Mouse (Mus musculus) erythroblast, adult 5-6 weeks (primary cell): ENCODE data around the gene Cacng4. TPM values are rescaled to one million over a fixed set of nuclear protein-coding genes. Genes with fewer than 3 reads are reported as not detected.

Experiments
- ATAC-seq: replicated peaks from 2 replicates; pipeline ENCODE4 v1.8.0; 2016; ENCODE audit warnings: moderate number of reproducible peaks, mild to moderate bottlenecking, moderate TSS enrichment, inconsistent platforms; ENCODE audit not compliant: poor library complexity, low FRiP score, severe bottlenecking
- total RNA-seq, 2 experiments: library from RNA; stranded (forward) in 1 of 2; stranded (reverse) in 1 of 2; fragments of 150-400 nt in 1 of 2; fragments of 200-764, 138-1000 nt in 1 of 2; gene quantifications; 2 replicates each; pipeline versions ENCODE4 v1.2.3 to v1.2.4; 2015 to 2017; ENCODE audit warnings: low replicate concordance in 2 of 2

Cacng4 gene
- total RNA-seq, 2 experiments from 2014 or later, result not detected

- no peak for ATAC-seq
Observed at GRCm38 (mm10) chr11:107728073-107728863, 66.1 kb downstream of the Cacng4 start.

DNA sequence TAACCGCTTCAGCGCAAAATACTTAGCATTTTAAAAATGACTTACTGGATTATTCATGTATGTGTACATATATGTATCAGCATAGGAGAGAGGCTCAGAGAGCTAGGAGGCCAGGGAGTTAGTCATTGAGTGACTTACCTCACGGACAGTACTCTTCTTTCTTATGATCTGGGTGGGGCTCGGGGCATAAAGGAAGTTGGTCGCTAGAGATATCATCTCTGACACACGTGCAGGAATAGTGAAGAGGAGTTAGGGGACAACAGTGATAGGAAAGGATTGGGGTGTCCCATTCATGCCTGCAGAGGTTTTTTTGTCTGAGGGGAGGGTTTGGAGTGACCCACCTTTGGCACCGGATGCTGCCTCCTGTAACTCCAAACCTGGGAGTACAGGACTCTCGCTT is 69.8 kb downstream of the Cacng4 start:
- ATAC-seq, result no peak

GRCm38 (mm10) chr11:107721057-107721456 is 73.3 kb downstream of the Cacng4 start:
- ATAC-seq, result no peak

DNA sequence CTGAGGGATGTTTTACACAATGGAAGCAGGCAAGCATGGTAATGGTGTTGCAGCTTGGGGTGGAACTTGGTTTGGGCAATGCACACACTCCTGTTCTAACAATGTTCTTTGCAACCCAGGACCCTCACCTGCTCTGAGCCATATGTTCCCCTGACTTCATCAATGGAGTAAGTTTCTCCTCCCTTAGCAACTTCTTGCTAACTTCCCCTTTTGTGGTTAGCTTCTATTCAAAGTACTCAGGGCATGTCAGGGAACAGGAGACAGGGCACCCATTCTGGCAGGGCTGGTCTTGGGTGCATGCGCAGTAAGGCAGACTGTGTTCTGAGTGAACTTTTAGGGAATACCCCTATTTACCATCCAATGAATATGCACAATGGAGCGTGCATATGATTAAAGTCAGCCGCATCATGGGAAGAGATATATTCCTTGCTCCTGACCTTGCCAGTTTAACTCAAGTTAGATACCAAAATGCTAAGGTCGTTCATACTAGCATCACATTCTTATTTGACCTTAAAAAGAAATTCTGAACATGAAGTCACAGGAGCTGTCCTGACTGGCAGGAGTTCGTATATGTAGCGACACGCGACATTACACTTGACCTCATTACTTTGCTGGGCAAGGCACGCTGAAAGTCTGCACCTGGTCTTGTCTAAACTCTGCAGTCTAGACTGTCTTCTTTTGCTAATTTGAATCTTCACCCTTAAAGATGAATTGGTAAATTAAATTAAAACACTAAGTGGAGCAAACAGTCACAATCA is 73.9 kb downstream of the Cacng4 start:
- no peak for ATAC-seq

- no peak for ATAC-seq
Observed at GRCm38 (mm10) chr11:107716332-107716938, 77.9 kb downstream of the Cacng4 start, which contains the start of gene Cacng1. Cacng1 (minus strand) TSS chr11:107716522.

DNA sequence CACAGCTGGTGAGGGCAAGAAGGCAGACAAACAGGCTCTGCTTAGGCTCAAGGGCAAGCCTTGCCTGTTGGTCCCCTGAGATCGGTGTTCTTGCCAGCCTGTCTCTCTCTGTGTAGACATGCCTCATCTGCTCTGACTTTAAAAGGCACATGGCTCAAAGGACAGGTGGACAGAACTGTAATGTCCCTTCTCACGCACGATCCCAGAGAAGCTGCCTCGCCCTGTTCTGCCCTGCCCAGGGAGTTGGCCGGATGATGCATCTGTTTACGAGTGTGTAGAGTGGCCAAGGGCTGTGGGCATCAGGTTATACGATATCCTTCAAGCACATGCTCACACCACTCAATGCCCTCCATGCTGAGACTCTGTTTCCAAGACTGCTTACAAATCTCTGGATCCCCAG is 80.0 kb downstream of the Cacng4 start:
- no peak for ATAC-seq

DNA sequence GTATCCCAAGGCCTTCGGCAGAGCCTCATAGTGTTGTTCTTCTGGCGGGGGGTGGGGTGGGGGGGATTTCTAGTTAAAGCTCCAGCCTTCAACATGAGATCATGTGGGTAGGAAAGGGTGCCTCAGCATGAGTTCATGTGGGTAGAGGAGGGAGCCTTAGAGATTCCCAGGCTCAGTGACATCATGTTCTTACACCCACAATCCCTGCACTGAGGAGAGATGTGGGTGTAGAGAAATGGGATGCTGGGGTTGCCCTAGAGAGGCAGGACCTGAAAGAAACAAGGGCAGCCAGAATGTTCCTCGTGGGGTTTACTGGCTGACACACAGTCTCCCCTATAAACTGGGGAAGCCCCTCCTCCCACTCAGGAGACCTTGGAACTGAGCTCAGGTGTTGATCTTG is 84.0 kb downstream of the Cacng4 start:
- no peak for ATAC-seq

DNA sequence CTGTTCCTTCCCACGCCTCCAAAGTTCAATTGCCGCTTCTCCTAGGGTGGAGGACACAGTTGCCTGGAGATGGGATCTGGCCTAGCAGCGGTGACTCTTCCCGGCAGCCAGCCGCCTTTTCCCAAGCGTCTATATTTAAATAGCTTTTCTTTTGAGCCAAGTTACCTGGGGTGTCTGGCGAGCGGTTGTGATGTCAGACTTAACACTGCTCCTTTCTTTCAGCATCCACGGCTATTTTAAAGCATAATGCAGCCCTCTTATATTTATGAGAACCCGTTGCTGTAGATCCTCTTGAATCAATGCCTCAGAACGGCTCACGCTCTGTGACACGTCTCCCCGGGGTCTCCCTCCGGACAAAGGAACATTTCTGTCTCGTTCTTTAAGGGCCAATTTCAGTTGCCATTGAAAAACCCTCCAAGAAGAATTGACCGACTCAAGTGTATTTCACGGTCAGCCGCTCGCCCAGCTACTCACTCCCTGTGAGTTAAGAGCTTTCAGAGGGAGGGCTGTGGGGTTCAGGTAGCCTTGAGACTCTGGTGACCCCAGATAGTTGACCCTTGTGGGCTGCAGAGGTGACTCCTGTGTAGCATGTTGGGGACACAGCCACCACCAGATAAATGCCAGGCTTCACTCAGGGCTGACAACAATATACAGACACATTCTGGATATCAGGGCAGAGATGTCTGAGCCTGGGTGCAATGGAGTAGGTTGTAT is 86.3 kb downstream of the Cacng4 start:
- ATAC-seq, result no peak

DNA sequence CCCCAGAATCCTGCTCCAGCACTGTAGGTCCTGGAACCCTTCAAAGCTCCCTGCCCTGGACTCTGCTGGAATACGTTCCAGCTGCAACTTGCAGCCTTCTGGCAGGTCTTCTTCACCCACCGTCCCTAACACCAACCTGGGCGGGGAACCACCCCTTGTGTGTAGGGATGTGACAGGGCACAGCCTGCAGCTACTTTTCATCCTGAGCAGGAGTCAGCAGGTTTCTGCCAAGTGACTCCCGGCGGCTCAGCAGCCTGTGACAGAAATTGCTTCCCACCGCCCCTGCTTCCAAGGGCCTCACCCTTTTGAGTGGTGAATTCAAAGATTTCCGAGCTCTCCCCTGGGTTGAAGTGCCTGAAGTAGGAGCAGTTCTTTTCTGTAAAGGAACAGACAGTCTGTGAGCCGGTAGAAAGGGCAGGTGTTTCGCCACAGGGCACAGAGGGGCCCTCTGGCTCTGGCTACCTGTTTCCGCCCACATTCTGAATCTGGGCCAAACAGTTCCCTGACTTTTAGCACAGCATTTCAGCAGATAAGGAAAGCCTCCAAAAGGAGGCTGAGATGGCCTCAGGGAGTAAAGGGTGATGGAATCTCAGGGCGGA is 88.8 kb downstream of the Cacng4 start:
- no peak for ATAC-seq

DNA sequence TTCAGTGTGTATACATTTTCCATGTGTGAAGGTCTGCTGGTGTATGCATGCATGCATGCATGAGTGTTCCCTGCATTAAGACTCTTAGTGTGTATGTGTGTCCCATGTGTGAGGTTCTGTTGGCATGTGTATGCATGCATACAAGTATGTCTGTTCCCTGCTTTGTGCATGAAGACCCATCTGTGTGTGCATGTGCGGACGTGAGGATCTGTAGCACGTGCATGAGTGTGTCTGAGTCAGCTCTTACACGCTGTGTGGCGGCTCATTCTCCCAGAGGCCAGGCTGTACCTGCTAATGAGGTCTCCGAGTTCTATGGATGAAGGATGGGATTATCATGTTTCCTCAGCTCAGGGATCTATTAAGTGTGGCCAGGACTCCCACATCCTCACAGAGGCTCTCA is 89.3 kb downstream of the Cacng4 start:
- no peak for ATAC-seq

GRCm38 (mm10) chr11:107703272-107704134 is 90.9 kb downstream of the Cacng4 start:
- no peak for ATAC-seq

DNA sequence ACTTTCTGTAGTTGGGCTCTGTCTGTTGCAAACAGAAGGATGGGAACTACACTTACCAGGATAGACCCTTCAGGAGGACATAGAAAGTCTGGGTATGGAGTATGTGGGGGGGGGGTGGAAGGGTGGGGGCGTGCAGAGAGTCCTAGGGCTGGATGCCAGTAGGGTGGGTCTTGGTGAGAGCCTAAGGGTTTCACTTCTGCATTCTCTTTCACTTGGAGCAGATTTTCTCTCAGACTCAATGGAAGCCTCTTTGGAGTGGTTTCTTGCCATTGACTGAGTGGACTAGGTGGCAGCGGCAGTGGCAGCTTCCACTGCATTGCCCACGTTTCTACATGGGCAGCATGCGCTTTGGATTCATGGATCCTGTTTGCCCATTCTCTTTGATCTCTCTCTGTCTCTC is 94.4 kb downstream of the Cacng4 start:
- ATAC-seq, result no peak

GRCm38 (mm10) chr11:107693338-107693737 is 101.0 kb downstream of the Cacng4 start:
- no peak for ATAC-seq

DNA sequence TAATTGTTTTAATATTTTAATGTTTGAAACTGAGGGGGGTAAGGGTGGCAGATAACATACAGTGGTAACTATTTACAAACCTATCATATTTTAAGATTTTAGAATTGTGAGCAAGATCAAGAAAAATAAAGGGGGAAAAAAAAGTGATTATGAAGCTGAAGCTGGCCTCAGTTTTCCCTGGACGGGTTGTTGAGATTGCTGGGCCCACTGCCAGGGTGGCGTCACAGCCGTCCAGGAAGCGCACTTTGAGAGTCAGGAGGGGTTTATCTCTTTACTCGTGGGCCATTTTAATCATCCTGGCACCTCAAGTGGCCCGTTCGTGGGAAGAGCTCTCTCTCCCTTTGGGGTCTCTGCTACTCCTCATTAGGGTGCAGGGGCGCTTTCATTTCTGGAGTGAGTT is 102.8 kb downstream of the Cacng4 start:
- no peak for ATAC-seq

- ATAC-seq, result no peak
Observed at GRCm38 (mm10) chr11:107688480-107688879, 105.9 kb downstream of the Cacng4 start.

DNA sequence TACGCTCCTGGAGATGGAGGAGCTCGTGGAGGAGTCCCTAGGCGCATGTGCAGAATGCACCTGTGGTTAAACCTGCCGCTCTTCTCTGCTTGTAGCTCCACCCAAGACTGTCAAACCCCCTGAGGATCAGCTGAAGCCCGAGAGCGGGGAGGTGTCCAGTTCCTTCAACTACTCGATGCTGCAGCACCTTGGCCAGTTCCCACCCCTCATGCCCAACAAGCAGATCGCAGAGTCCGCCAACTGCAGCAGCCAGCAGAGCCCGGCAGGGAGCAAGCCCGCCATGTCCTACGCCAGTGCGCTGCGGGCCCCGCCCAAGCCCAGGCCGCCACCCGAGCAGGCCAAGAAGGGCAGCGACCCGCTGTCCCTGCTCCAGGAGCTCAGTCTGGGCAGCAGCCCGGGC is 108.1 kb downstream of the Cacng4 start:
- no peak for ATAC-seq

DNA sequence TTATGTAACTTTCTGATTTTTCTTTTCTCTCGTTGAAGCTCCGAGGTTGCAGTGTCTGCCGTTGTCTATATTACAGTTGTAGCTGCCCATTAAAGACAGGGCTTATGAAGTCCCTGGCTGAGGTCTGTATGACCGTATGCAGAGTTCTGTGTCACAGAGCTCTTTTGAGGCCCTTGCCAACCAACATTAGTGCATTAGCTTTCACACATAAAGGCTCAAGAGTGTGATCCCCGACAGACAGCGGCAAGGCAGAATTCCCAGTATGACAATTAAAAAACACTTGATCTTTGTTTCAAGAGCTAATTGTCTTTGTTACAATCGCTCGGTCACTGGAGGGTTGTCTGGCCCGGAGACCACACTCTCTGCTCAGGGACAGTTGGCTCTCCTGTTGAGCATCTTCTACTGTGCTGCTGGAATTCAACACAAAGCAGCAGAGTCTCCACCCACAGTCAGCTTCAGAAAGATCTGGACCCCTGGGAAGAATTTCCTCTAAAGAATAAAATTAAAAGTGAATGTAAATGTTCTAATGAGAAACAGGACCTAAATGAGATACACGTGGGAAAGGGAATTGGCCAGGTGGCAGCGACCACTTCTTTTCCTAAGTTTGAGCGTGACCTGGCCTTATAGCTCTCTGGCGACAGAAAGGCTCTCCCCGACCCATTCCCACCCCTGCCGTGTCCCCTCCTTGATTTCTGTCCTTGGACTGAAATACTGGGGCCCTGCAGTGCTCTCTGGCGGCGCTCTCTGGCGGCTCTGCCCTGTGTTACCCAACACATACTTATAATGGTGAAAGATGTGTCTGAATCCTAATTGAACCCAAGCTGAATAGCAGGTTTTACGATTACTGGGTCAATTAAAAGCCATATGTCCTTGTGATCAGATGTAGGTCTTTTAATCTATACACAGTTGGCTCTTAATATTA is 110.6 kb downstream of the Cacng4 start:
- ATAC-seq, result no peak
